In genomic region chr9:57965281-57966185, GRCm38 (mm10) we compare ENCODE assay signal across 14 mouse cellular contexts. TPM values are rescaled to one million over a fixed set of nuclear protein-coding genes. Genes with fewer than 3 reads are reported as not detected.
DNase-seq lines count a peak whose midpoint lies in the region; ATAC-seq and TF ChIP-seq lines count a peak whose summit lies in the region.
"Had no signal": no experiment of that assay in that cellular context is flagged by ENCODE, and none has a peak within 500 bp of the region (broad histone marks: within the 10 kb centered on the region; RNA-seq: fewer than 3 reads in every experiment).

No protein-coding gene starts in this region.

- ATAC-seq in CD4-positive, CD25-positive, alpha-beta regulatory T cell, adult 4 months, result no peak
- ATAC-seq: intestine, embryonic 16.5 days had no signal

- peak; percentile 57 to 65 for DNase-seq in heart, adult 2 months
- no peak for DNase-seq in heart, adult 9 months (ENCODE audit: low spot score in 2 of 2)
- DNase-seq in layer of hippocampus, adult 9-11 months, result peak; percentile 56
- DNase-seq in layer of hippocampus, postnatal 36 days, result no peak
- peak; percentile 44 for DNase-seq in 416B (ENCODE audit: low read depth)
- DNase-seq in adrenal gland, postnatal 14 days, result peak; percentile 89
- DNase-seq in spleen, adult 18-20 months, result no peak
- DNase-seq: gastrocnemius, postnatal 10 days; lung, postnatal 36 days; thymus, adult 2 months had no signal

- 26% methylated on average over 12 of the region's 12 CpGs for WGBS in heart, adult 2 months

- peaks cover 49% of the 10 kb centered on the region for H3K4me1 ChIP-seq in heart, adult 2 months (ENCODE audit: control insufficient read depth, insufficient read depth, low read length)
- H3K4me1 ChIP-seq: neural tube, embryonic 15.5 days had no signal

- intact Hi-C loops in heart, adult 2 months (cut with DNase I), result no loop called here

- no peak for TF ChIP-seq CTCF in heart, adult 2 months (IDR thresholded peaks at IDR 0.05)

- 0 out of 2 replicates have a peak, but pooled peaks have one; percentile 4 for TF ChIP-seq POLR2A in heart, adult 2 months (IDR thresholded peaks at IDR 0.05; ENCODE audit: insufficient read depth, low read depth, low read length)

- TF ChIP-seq EP300 in heart, adult 2 months (IDR thresholded peaks at IDR 0.05; ENCODE audit: insufficient read depth, low read depth, low read length), result 0 out of 2 replicates have a peak, but pooled peaks have one; percentile 20

- H3K27ac ChIP-seq in heart, adult 2 months, result peak overlapping the region; percentile 88
- H3K27ac ChIP-seq: neural tube, embryonic 15.5 days had no signal

- H3K36me3 ChIP-seq in heart, adult 2 months (ENCODE audit: control insufficient read depth, insufficient read depth, low read length), result peaks cover 7% of the 10 kb centered on the region

- no peak overlapping the region for H3K9ac ChIP-seq in heart, adult 2 months (ENCODE audit: low read depth, low read length)
- H3K9ac ChIP-seq: neural tube, embryonic 15.5 days had no signal

- no peaks in the 10 kb centered on the region for H3K79me2 ChIP-seq in heart, adult 2 months (replicated peaks; ENCODE audit: control insufficient read depth, insufficient read depth, low read length)

- no peaks in the 10 kb centered on the region for H3K27me3 ChIP-seq in heart, adult 2 months (ENCODE audit: control insufficient read depth, insufficient read depth, low read length)
- H3K27me3 ChIP-seq: neural tube, embryonic 15.5 days had no signal

- H3K4me3 ChIP-seq in heart, adult 2 months, result no peak overlapping the region
- H3K4me3 ChIP-seq: neural tube, embryonic 15.5 days had no signal

RNA-seq across cellular contexts. Expression of gene Sema7a, which starts 25.6 kb away (rescaled TPM):
- total RNA-seq in heart, adult 2 months (2021), result 10 to 100 TPM; 26.7 to 31.1 TPM
- 29.0 and 31.3 TPM in 2 replicates for polyA plus RNA-seq in heart, adult 2 months (2012; rRNA removed)
- 10 to 100 TPM; 87.3 to 90.3 TPM for total RNA-seq in layer of hippocampus, postnatal 36 days (2021)
- total RNA-seq in adrenal gland, postnatal 14 days (2021), result 18.4 and 23.5 TPM in 2 replicates
- polyA plus RNA-seq in CD4-positive, CD25-positive, alpha-beta regulatory T cell, adult 4 months (2017; shearing (Covaris generic)), result not detected

RNA-seq across cellular contexts. Expression of gene Cyp11a1, which starts 40.7 kb away (rescaled TPM):
- total RNA-seq in heart, adult 2 months (2021), result under 1 TPM in 1 of 2 experiments, not detected in 1; 0.29 TPM
- polyA plus RNA-seq in heart, adult 2 months (2012; rRNA removed), result 0.06 and 0.29 TPM in 2 replicates
- total RNA-seq in layer of hippocampus, postnatal 36 days (2021), result 1 to 10 TPM; 1.5 to 2.0 TPM
- total RNA-seq in adrenal gland, postnatal 14 days (2021), result 2,863 and 3,093 TPM in 2 replicates
- not detected for polyA plus RNA-seq in CD4-positive, CD25-positive, alpha-beta regulatory T cell, adult 4 months (2017; shearing (Covaris generic))
- polyA plus RNA-seq: forebrain, embryonic 11.5 days had no signal

RNA-seq across cellular contexts. Expression of gene Ubl7, which starts 54.8 kb away (rescaled TPM):
- total RNA-seq in heart, adult 2 months (2021), result 10 to 100 TPM; 75.2 to 83.2 TPM
- 139 and 142 TPM in 2 replicates for polyA plus RNA-seq in heart, adult 2 months (2012; rRNA removed)
- total RNA-seq in layer of hippocampus, postnatal 36 days (2021), result 100 to 1,000 TPM in 1 of 2 experiments, 10 to 100 TPM in 1; 94.3 to 102 TPM
- 71.6 and 82.1 TPM in 2 replicates for total RNA-seq in adrenal gland, postnatal 14 days (2021)
- polyA plus RNA-seq in CD4-positive, CD25-positive, alpha-beta regulatory T cell, adult 4 months (2017; shearing (Covaris generic)), result 100 to 1,000 TPM; 138 to 191 TPM

Comparison
In these comparisons a context has a peak if more than half of its experiments do, and no peak if none do; other contexts are left out.
1. DNase-seq: peak in heart, adult 2 months (2 of 2), layer of hippocampus, adult 9-11 months (single experiment), 416B (single experiment) and adrenal gland, postnatal 14 days (single experiment); none in heart, adult 9 months (0 of 2), layer of hippocampus, postnatal 36 days (0 of 2) and spleen, adult 18-20 months (0 of 2).
2. RNA of gene Cyp11a1, which starts 40.7 kb away (total RNA-seq): 2,863 to 3,093 TPM in adrenal gland, postnatal 14 days; 1.5 to 2.0 TPM in layer of hippocampus, postnatal 36 days and 0.29 TPM in heart, adult 2 months; every median in the first group is over 100 times any median in the second.